Mouse (Mus musculus): ENCODE measurements around the gene Btn1a1. TPM values are rescaled to one million over a fixed set of nuclear protein-coding genes. Genes with fewer than 3 reads are reported as not detected.

Gene Btn1a1
- total RNA-seq, 2 experiments from 2014 or later: not detected

GRCm38 (mm10) chr13:23428166-23428993 lies 37.3 kb downstream of the Btn1a1 start:
- intact Hi-C loops (cut with DNase I): no loop called here

DNA sequence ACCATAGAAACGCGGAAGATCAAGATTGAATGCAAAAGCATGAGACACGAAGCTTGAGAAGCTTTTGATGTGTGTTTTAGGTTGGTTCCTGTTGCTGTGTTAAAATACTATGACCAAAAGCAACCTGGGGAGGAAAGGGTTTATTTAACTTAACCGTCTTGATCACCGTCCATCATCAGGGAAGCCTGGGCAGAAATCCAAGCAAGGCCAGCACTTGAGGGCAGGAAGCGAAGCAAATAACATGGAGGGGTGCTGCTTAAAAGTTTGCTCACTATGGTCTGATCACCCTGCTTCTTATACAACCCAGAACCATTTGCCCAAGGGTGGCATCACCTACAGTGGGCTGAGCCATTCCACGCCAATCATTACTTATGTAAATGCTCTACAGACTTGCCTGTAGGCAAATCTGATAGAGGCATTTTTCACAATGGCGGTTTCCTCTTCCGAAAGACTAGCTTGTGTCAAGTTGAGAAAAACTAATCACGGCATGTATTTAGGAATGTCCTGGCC lies 38.2 kb downstream of the Btn1a1 start:
- no peak for DNase-seq
- intact Hi-C loops (cut with DNase I): no loop called here

More at GRCm38 (mm10) chr13:23428166-23428993, 37.3 kb downstream of the Btn1a1 start:
- DNase-seq: no peak

- intact Hi-C loops (cut with DNase I): no loop called here
- DNase-seq: no peak
These were observed 38.8 kb downstream of the Btn1a1 start for GRCm38 (mm10) chr13:23426922-23427321.

DNA sequence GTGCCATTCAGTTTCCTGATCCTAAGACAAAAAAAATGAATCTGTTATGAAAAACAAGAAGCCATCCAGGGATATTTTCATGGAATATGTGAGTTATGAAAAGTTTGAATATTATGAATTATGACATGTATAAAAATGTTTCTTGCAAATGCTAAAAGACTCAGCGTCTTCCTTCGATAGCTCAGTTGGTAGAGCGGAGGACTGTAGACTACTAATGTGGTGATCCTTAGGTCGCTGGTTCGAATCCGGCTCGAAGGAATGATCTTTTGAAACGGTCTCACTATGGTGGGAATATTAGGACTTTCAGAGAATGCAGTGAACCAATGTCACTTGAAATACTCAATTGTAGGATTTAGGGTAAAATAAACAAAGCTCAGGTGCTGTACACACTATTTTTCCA lies 39.4 kb downstream of the Btn1a1 start:
- intact Hi-C loops (cut with DNase I): no loop called here
- no peak for DNase-seq

DNA sequence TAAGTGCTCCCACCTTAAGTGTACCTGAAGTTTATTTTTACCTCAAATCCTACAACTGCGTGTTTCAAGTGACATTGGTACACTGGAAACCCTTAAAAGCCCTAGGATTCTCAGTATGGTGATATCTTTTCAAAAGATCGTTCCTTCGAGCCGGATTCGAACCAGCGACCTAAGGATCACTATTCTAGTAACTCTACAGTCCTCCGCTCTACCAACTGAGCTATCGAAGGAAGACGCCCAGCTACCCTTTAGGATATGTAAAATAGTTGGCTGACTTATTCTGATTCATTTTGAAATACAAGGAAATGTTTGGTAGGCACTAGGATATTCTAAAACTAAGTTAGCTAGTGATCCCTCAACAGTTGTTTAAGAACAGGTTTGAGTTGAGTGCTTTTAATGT lies 40.2 kb downstream of the Btn1a1 start:
- intact Hi-C loops (cut with DNase I): no loop called here
- DNase-seq: no peak

GRCm38 (mm10) chr13:23424494-23425325 lies 41.0 kb downstream of the Btn1a1 start:
- DNase-seq: peak; percentile 93 to 95
- intact Hi-C loops (cut with DNase I): no loop called here

DNA sequence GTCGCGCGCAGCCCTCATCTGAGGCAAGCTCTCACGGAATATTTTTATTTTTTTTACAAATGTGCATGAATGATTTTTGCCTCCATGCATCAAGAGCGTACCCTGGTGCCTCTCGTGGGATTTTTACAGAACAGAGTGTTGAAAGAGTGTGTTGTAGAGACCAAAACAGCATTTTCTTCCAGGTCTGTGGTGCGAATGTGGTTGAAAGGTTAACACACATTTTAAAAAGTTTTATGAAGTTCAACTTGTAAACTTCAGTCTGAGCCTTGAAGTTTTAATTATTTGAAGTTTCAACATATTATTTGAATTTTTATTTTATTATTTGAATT lies 41.7 kb downstream of the Btn1a1 start:
- DNase-seq: no peak
- intact Hi-C loops (cut with DNase I): no loop called here

DNA sequence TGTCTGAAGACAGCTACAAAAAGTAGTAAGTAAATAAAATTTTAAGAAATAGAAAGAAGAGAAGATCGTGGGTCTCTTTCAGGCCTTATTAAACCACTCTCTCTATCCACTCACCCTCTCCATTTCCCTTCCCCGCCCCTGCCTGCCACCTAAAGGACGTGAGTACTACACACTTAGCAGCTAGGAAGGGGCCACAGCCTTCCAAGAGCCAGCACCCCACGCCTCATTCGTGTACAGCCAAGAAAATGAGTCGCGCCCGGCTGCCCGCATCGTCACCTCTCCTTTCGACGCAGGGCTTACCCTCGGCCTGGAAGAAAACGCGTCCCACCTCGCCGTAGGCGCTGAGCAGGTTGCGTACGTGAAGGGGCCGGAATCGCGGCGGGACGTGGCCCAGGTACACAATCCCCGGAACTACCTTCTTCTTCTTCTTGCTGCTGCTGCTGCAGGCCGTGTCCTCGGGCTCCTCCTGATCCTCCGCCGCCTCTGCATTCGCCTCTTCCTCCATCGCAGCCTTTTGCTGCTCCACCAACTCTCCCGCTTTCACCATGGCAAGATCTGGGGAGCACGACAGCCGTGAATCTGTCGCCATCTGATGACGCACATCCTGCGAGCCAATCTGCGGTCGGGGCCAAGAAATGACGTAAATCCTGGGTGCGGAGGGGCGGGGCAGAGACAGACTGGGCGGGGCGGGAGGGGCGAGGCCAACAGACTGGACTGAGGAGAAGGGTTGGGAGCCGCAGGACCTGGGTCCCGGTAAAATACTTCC lies 42.2 kb downstream of the Btn1a1 start, which contains the start of gene Abt1:
Gene Abt1 (minus strand): TSS at position 581 of the 766 bp plus-strand sequence.
- peak; percentile 93 to 97 for DNase-seq
- intact Hi-C loops (cut with DNase I): no loop called here

DNA sequence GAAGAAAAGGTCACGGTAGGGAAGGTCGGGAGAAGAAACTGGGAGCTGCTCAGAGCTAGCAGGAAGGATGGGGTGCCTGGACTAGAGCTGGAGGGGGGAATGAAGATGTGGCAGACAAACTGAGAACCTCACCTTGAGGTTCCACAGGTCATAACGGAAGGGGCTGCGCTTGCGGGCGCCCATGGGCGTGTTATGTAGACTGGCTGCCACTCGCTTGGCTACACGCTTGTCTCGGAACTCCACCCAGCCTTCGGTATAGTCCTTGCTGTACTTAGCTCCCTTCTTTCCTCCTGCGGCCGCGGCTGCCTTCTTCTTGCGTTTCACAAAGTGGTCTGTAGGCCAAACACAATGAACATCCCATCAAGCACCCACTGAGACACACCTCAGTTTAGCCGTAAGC lies 43.4 kb downstream of the Btn1a1 start:
- intact Hi-C loops (cut with DNase I): no loop called here

GRCm38 (mm10) chr13:23412630-23413521 lies 52.8 kb downstream of the Btn1a1 start:
- intact Hi-C loops (cut with DNase I): no loop called here
- DNase-seq: no peak

More for the DNA sequence above, 43.4 kb downstream of the Btn1a1 start:
- DNase-seq: no peak

DNA sequence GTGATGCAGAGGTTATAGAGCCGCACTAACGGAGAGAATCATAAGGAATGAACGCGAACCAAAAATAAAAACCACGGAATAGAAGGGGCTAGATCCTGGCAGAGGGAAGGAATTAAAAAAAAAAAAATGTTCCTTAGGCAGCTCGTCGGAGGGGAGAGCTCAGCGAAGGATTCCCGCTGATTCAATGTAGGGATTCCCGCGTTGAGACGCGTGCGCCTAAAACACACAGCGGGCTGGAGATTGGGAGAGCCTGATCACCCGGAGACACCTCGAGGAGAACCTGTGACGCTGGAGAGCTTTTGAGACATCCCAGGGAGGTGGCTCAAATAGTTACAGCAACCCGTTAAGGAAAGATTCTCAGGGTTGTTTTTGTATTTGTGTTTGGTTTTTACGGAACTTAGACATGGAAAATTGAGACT lies 53.5 kb downstream of the Btn1a1 start:
- no peak for DNase-seq
- intact Hi-C loops (cut with DNase I): no loop called here

- DNase-seq: no peak
- intact Hi-C loops (cut with DNase I): no loop called here
These were observed 54.1 kb downstream of the Btn1a1 start for GRCm38 (mm10) chr13:23411311-23412210.

- intact Hi-C loops (cut with DNase I): loop anchor here (1.0 kb wide), 1 partner anchor 8 kb away; no protein-coding TSS in a partner anchor
- DNase-seq: no peak
These were observed 55.1 kb downstream of the Btn1a1 start for GRCm38 (mm10) chr13:23410632-23411031.

Other genes starting within 250 kb of the Btn1a1 start
- gene Vmn1r222, start 230.0 kb downstream of the Btn1a1 start, total RNA-seq (2021): not detected
- not detected for gene Vmn1r223, start 218.8 kb downstream of the Btn1a1 start, total RNA-seq (2021)
- gene Zfp322a, start 96.7 kb downstream of the Btn1a1 start, total RNA-seq (2021): 10 to 100 TPM; 18.8 to 21.7 TPM
- 1 to 10 TPM; 4.5 to 5.0 TPM for gene Abt1, start 42.0 kb downstream of the Btn1a1 start, total RNA-seq (2021)
- gene Btn2a2, start 23.0 kb upstream of the Btn1a1 start, total RNA-seq (2021): not detected
- gene Hist1h4h, start 65.1 kb upstream of the Btn1a1 start, total RNA-seq (2021): 100 to 1,000 TPM; 465 to 538 TPM
- gene Hist1h2af, start 68.0 kb upstream of the Btn1a1 start, total RNA-seq (2021): 100 to 1,000 TPM in 1 of 2 experiments, 10 to 100 TPM in 1; 49.0 to 131 TPM
- gene Hist1h3g, start 69.5 kb upstream of the Btn1a1 start, total RNA-seq (2021): 10 to 100 TPM; 13.1 to 34.3 TPM
- 1 to 10 TPM; 3.7 to 7.4 TPM for gene Hist1h2bh, start 77.5 kb upstream of the Btn1a1 start, total RNA-seq (2021)
- gene Hist1h3f, start 78.2 kb upstream of the Btn1a1 start, total RNA-seq (2021): 10 to 100 TPM; 21.6 to 40.3 TPM
- gene Hist1h4f, start 85.7 kb upstream of the Btn1a1 start, total RNA-seq (2021): 100 to 1,000 TPM; 106 to 209 TPM
- gene Hist1h1d, start 87.4 kb upstream of the Btn1a1 start, total RNA-seq (2021): 10 to 100 TPM in 1 of 2 experiments, 1 to 10 TPM in 1; 5.2 to 11.7 TPM
- gene Hist1h3e, start 96.5 kb upstream of the Btn1a1 start, total RNA-seq (2021): 10 to 100 TPM; 49.0 to 79.9 TPM
- gene Hist1h2ae, start 105.3 kb upstream of the Btn1a1 start, total RNA-seq (2021): 10 to 100 TPM in 1 of 2 experiments, 1 to 10 TPM in 1; 8.6 to 27.9 TPM
- 100 to 1,000 TPM; 100 to 175 TPM for gene Hist1h2bg, start 105.5 kb upstream of the Btn1a1 start, total RNA-seq (2021)
- 10 to 100 TPM; 45.4 to 89.0 TPM for gene Hist1h2bf, start 108.3 kb upstream of the Btn1a1 start, total RNA-seq (2021)
- 10 to 100 TPM; 15.1 to 24.5 TPM for gene Hist1h2ad, start 108.5 kb upstream of the Btn1a1 start, total RNA-seq (2021)
- 10 to 100 TPM in 1 of 2 experiments, 1 to 10 TPM in 1; 7.8 to 17.6 TPM for gene Hist1h3d, start 109.9 kb upstream of the Btn1a1 start, total RNA-seq (2021)
- 100 to 1,000 TPM in 1 of 2 experiments, 10 to 100 TPM in 1; 92.0 to 119 TPM for gene Hist1h4d, start 115.7 kb upstream of the Btn1a1 start, total RNA-seq (2021)
- 10 to 100 TPM; 10.5 to 16.6 TPM for gene Hist1h2be, start 155.2 kb upstream of the Btn1a1 start, total RNA-seq (2021)
- gene Hist1h1e, start 156.7 kb upstream of the Btn1a1 start, total RNA-seq (2021): 10 to 100 TPM; 56.8 to 68.5 TPM
- gene Hist1h2ac, start 218.0 kb upstream of the Btn1a1 start, total RNA-seq (2021): 1 to 10 TPM; 2.0 to 3.7 TPM
- gene Hist1h2bc, start 218.3 kb upstream of the Btn1a1 start, total RNA-seq (2021): 10 to 100 TPM; 48.8 to 56.9 TPM
- under 1 TPM; 0.31 to 0.32 TPM for gene Hist1h1t, start 229.9 kb upstream of the Btn1a1 start, total RNA-seq (2021)
- 10 to 100 TPM; 62.9 to 77.3 TPM for gene Hist1h4c, start 232.6 kb upstream of the Btn1a1 start, total RNA-seq (2021)
- 10 to 100 TPM; 39.5 to 41.3 TPM for gene Hfe, start 245.0 kb upstream of the Btn1a1 start, total RNA-seq (2021)

Data from heart, postnatal 14 days (tissue).